Mouse (Mus musculus): ENCODE measurements at regions not wholly inside any gene's neighbourhood (a gene's known extent, or its start where the extent isn't known, plus 50 kb on each side); places are given as distances from the start of the nearest gene placed in this dataset.

GRCm38 (mm10) chr3:21381072-21381471 is 695.4 kb upstream of the Tbl1xr1 start:
- TF ChIP-seq CTCF (IDR thresholded peaks at IDR 0.05; ENCODE audit: low read depth) (no peak), EP300 (optimal IDR thresholded peaks at IDR 0.05) (no peak)
